Comparison of ENCODE assay signal across 8 mouse cellular contexts in the genomic region with DNA sequence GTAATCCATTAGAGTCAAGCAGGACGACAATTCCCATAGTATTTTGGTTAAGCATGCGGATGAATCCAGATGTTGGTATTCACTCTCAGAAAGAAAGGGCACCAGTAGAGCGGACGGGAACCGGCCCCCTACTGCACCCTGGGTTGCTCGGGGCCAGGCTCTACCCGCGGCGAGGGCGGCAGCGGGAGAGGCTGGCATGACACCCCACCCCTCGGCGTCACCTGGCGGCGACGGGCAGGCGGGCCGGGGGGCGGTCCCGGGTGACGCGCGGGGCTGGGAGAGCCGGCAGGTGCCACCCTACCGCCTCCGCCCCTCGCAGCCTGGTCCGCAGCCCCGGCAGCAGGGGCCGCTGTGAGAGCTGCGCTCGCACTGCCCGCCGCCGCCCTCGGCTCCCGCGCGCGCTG. TPM values are rescaled to one million over a fixed set of nuclear protein-coding genes. Genes with fewer than 3 reads are reported as not detected.
DNase-seq lines count a peak whose midpoint lies in the region; ATAC-seq lines count a peak whose summit lies in the region.

A gene (plus strand): TSS at position 324 of the 404 bp plus-strand sequence.

- peak within 1 kb of the TSS; percentile 77 for H3K4me3 ChIP-seq in hindbrain, embryonic 13.5 days

- H3K27me3 ChIP-seq in hindbrain, embryonic 13.5 days, result peaks cover 53% of the 10 kb centered on the region

- peak; percentile 86 for DNase-seq in Muller cell, postnatal 12 days (ENCODE audit: inconsistent ontology term)
- DNase-seq in cerebellum, adult 8-10 months, result peak; percentile 80
- DNase-seq in frontal cortex, adult 2 months (ENCODE audit: extremely low spot score in 1 of 2, low spot score in 1 of 2), result peak; percentile 43 to 84
- peak; percentile 78 for DNase-seq in layer of hippocampus, postnatal 36 days
- DNase-seq in lung, postnatal 14 days, result peak; percentile 79
- peak; percentile 78 for DNase-seq in retina, postnatal 1 day
- DNase-seq in thymus, postnatal 4 days, result peak; percentile 94

- under 1% methylated on average over 39 of the region's 40 CpGs for WGBS in hindbrain, embryonic 13.5 days

- ATAC-seq in hindbrain, embryonic 13.5 days (ENCODE audit: low FRiP score), result peak; percentile 91

- no peaks in the 10 kb centered on the region for H3K36me3 ChIP-seq in hindbrain, embryonic 13.5 days

- H3K4me2 ChIP-seq in hindbrain, embryonic 13.5 days, result peak within 1 kb of the TSS; percentile 100

- peak within 1 kb of the TSS; percentile 78 for H3K9ac ChIP-seq in hindbrain, embryonic 13.5 days

- H3K9me3 ChIP-seq in hindbrain, embryonic 13.5 days, result no peaks in the 10 kb centered on the region

- H3K27ac ChIP-seq in hindbrain, embryonic 13.5 days, result no peak within 1 kb of the TSS

- H3K4me1 ChIP-seq in hindbrain, embryonic 13.5 days (replicated peaks), result peaks cover 12% of the 10 kb centered on the region

RNA-seq across cellular contexts. Expression of the gene that starts here (rescaled TPM):
- 9.5 and 9.8 TPM in 2 replicates for polyA plus RNA-seq in frontal cortex, adult 2 months (2012; rRNA removed)
- polyA plus RNA-seq in hindbrain, embryonic 13.5 days (2015; fragmentation: Nextera tagmentation; extraction: Ambion mirVana), result 1.9 and 2.4 TPM in 2 replicates
- 1 to 10 TPM; 7.5 to 7.6 TPM for total RNA-seq in layer of hippocampus, postnatal 36 days (2021)
